Mouse (Mus musculus) ES-E14 (cell line): ENCODE results near the gene AW011738. TPM values are rescaled to one million over a fixed set of nuclear protein-coding genes. Genes with fewer than 3 reads are reported as not detected.

Source experiments
- DNase-seq: peaks from one replicate; pipeline ENCODE4 v3.0.0-alpha.2; 2013; ENCODE audit warnings: low read depth, low spot score
- H3K27ac ChIP-seq: 2 replicates; pipeline ENCODE4 v1.5.1; 2012; ENCODE audit warnings: low read depth, mild to moderate bottlenecking, low read length, moderate library complexity, mixed read lengths; ENCODE audit not compliant: poor library complexity, insufficient read depth, severe bottlenecking
- H3K36me3 ChIP-seq: 2 replicates; pipeline ENCODE4 v1.6.1; 2012; ENCODE audit warnings: mild to moderate bottlenecking, low read length, moderate library complexity, mixed read lengths; ENCODE audit not compliant: control insufficient read depth, poor library complexity, insufficient read depth, severe bottlenecking
- H3K4me1 ChIP-seq, 2 experiments: fragments of 150-350 bp in 1 of 2; sonication (generic) in 1 of 2; 2 replicates each; pipeline ENCODE4 v1.6.1; 2012; ENCODE audit warnings: low read length in 2 of 2, mild to moderate bottlenecking in 1 of 2, mixed read lengths in 1 of 2; ENCODE audit not compliant: control insufficient read depth in 2 of 2, insufficient read depth in 2 of 2, poor library complexity in 1 of 2
- H3K4me3 ChIP-seq, 2 experiments: fragments of 150-350 bp in 1 of 2; sonication (generic) in 1 of 2; 2 replicates each; pipeline ENCODE4 v1.5.1; 2012; ENCODE audit warnings: low read length in 2 of 2, low read depth in 1 of 2, mild to moderate bottlenecking in 1 of 2, mixed read lengths in 1 of 2; ENCODE audit not compliant: insufficient read depth in 1 of 2, poor library complexity in 1 of 2, severe bottlenecking in 1 of 2
- H3K9ac ChIP-seq: 2 replicates; pipeline ENCODE4 v1.6.1; 2012; ENCODE audit warnings: low read depth, mild to moderate bottlenecking, low read length, mixed read lengths; ENCODE audit not compliant: poor library complexity, insufficient read depth, severe bottlenecking
- H3K9me3 ChIP-seq: fragments of 150-350 bp; sonication (generic); 2 replicates; pipeline ENCODE4 v1.6.1; 2012; ENCODE audit warnings: low read depth, mild to moderate bottlenecking, low read length; ENCODE audit not compliant: control insufficient read depth, insufficient read depth
- CHD2 ChIP-seq: IDR thresholded peaks from 2 replicates; pipeline ENCODE4 v1.6.1; 2014; ENCODE audit warnings: mild to moderate bottlenecking, low read depth, low read length, inconsistent platforms
- HCFC1 ChIP-seq: IDR thresholded peaks from 2 replicates; pipeline ENCODE4 v1.6.1; 2012; ENCODE audit warnings: low read length, inconsistent platforms, borderline replicate concordance; ENCODE audit not compliant: insufficient read depth
- MAFK ChIP-seq: IDR thresholded peaks from 2 replicates; pipeline ENCODE4 v1.6.1; 2014; ENCODE audit warnings: mild to moderate bottlenecking, low read depth, low read length, inconsistent platforms; ENCODE audit not compliant: insufficient read depth
- ZC3H11A ChIP-seq: IDR thresholded peaks from 2 replicates; pipeline ENCODE4 v1.6.1; 2012; ENCODE audit warnings: low read depth, mild to moderate bottlenecking, inconsistent platforms, low read length, borderline replicate concordance
- ZNF384 ChIP-seq: IDR thresholded peaks from 2 replicates; pipeline ENCODE4 v1.6.1; 2012; ENCODE audit warnings: low read depth, low read length, inconsistent platforms
- in situ Hi-C, 2 experiments: fragments of 600-800 bp; cut with MboI; formaldehyde crosslinking; loops; one replicate each; pipeline ENCODE4 v1.15.1; 2025; ENCODE audit warnings: low sequenced_read_pairs in 2 of 2, inconsistent platforms in 1 of 2; ENCODE audit not compliant: unreplicated experiment in 2 of 2
- total RNA-seq: library from RNA; depleted of rRNA; stranded (reverse); fragments of 300-350 nt; gene quantifications from 2 replicates; pipeline ENCODE4 v1.2.3, GENCODE M21; 2012

The AW011738 gene
- total RNA-seq, 1 experiment, result 0.27 TPM

DNA sequence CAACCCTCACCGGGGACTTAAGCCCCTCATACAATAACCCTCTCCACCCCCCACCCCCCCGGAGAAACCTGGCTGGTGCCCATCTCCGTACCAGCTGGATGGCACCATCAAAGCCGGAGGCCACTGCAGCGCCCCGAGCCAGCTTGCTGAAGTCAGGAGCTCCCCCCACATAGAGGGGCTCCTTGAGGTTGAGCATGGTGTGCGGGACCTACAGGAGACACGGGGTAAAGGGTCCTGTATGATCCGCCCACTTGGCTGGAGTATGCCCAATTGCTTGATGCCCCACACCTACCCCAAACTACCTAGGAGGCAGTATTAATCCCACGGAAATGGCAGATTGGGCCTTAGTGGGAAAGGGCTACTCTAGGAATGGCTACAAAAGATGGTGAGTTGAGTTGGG is 34.0 kb upstream of the AW011738 start:
- no peak overlapping the region for H3K27ac ChIP-seq
- DNase-seq, result no peak
- H3K4me1 ChIP-seq, result no peaks in the 10 kb centered on the region
- no peak overlapping the region for H3K9ac ChIP-seq
- no peak overlapping the region for H3K4me3 ChIP-seq
- TF ChIP-seq ZC3H11A, result no peak
- TF ChIP-seq CHD2, result no peak
- in situ Hi-C loops, result no loop called here
- H3K36me3 ChIP-seq, result peaks cover 95% of the 10 kb centered on the region
- peaks cover 1% of the 10 kb centered on the region; the same call in 1 of the 2 replicates for H3K9me3 ChIP-seq

- Histone ChIP-seq H3K27ac (no peak overlapping the region), H3K4me1 (no peaks in the 10 kb centered on the region), H3K4me3 (no peak overlapping the region), H3K36me3 (peaks cover 98% of the 10 kb centered on the region), H3K9ac (no peak overlapping the region), H3K9me3 (peaks cover 2% of the 10 kb centered on the region; the same call in 1 of the 2 replicates)
- in situ Hi-C loops, result no loop called here
- DNase-seq, result no peak
- TF ChIP-seq HCFC1 (no peak), CHD2 (no peak), MAFK (no peak), ZC3H11A (no peak), ZNF384 (no peak)
Observed at GRCm38 (mm10) chr4:156171828-156172227, 31.3 kb upstream of the AW011738 start.

- Histone ChIP-seq H3K4me3 (no peak overlapping the region), H3K9ac (no peak overlapping the region), H3K4me1 (no peaks in the 10 kb centered on the region), H3K27ac (no peak overlapping the region), H3K36me3 (peaks cover 79% of the 10 kb centered on the region), H3K9me3 (peaks cover 13% of the 10 kb centered on the region)
- in situ Hi-C loops, result no loop called here
- TF ChIP-seq HCFC1, result no peak
- no peak for TF ChIP-seq ZNF384
- TF ChIP-seq CHD2, result no peak
- no peak for TF ChIP-seq ZC3H11A
- TF ChIP-seq MAFK, result no peak
- DNase-seq, result no peak
Observed at GRCm38 (mm10) chr4:156177630-156178029, 25.5 kb upstream of the AW011738 start.

DNA sequence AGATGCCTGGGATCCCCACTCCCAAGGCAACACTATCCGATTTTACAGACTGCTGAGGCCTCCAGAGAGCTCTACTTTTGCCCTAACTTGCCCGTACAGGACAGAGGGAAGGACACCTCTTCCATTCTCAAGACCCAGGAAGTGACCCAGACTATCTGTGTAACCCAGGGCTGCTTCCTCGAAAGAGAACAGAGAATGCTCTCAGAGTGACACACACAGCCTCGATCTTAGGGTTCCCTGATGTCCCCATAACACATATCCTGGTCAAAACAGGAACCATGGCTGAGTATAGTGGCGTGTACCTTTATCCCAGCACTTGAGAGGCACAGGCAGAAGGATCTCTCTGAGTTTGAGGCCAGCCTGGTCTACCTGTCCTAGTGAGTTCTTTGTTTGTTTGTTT is 19.4 kb upstream of the AW011738 start:
- Histone ChIP-seq H3K36me3 (peaks cover 38% of the 10 kb centered on the region), H3K9ac (no peak overlapping the region)

GRCm38 (mm10) chr4:156184291-156184954 is 18.7 kb upstream of the AW011738 start:
- TF ChIP-seq MAFK (no peak), ZC3H11A (no peak), ZNF384 (no peak), CHD2 (no peak)
- no peak for DNase-seq
- Histone ChIP-seq H3K9me3 (peaks cover 8% of the 10 kb centered on the region), H3K27ac (no peak overlapping the region), H3K4me3 (no peak overlapping the region), H3K9ac (no peak overlapping the region), H3K36me3 (peaks cover 31% of the 10 kb centered on the region), H3K4me1 (peaks cover 5 to 27% of the 10 kb centered on the region in 2 experiments; a peak in 3 of 4 replicates)
- in situ Hi-C loops, result no loop called here

More for the DNA sequence above, 19.4 kb upstream of the AW011738 start:
- H3K4me3 ChIP-seq, result no peak overlapping the region
- DNase-seq, result no peak
- peaks cover 11% of the 10 kb centered on the region for H3K9me3 ChIP-seq
- no peak for TF ChIP-seq HCFC1
- no peak for TF ChIP-seq CHD2
- TF ChIP-seq ZNF384, result no peak
- no peak for TF ChIP-seq ZC3H11A
- no peak for TF ChIP-seq MAFK
- no peak overlapping the region for H3K27ac ChIP-seq
- peaks cover 5 to 27% of the 10 kb centered on the region in 2 experiments; a peak in 3 of 4 replicates for H3K4me1 ChIP-seq
- in situ Hi-C loops, result no loop called here
